Mouse (Mus musculus) left cerebral cortex, postnatal 14 days (tissue): ENCODE results near the gene Coq6. TPM values are rescaled to one million over a fixed set of nuclear protein-coding genes. Genes with fewer than 3 reads are reported as not detected.
A peak's percentile ranks its signal among the peaks of the same experiment; 100 is the strongest.
"Not testable (repeated sequence)": the region's sequence is repeated elsewhere in the genome, so short reads cannot be mapped to it uniquely, and the experiment has no call there.

ENCODE experiments used
- DNase-seq, 2 experiments: peaks; one replicate each; pipeline ENCODE4 v3.0.0; 2021 to 2022; ENCODE audit warnings: low spot score in 2 of 2, mixed read lengths in 1 of 2
- intact Hi-C: fragments of 180-260 bp; cut with DNase I; formaldehyde crosslinking; loops from one replicate; pipeline ENCODE4 v1.15.1; 2025
- long read RNA-seq, 2 experiments: library from polyadenylated mRNA; stranded (forward); transcript quantifications; one replicate each; pipeline ENCODE4 v2.0.0; 2021
- total RNA-seq, 2 experiments: library from RNA; stranded (reverse); gene quantifications; 2 replicates each; pipeline ENCODE4 v1.2.3; 2021

The Coq6 gene
- total RNA-seq, result 10 to 100 TPM; 22.7 to 23.8 TPM
- long read RNA-seq, experiment 1, transcript Coq6-201 (12 exons, 1,602 nt), result major isoform, 11 of 16 reads
- long read RNA-seq, experiment 1, partial matches to known transcripts, result 0 of 16 reads
- long read RNA-seq, experiment 1, other reads (novel, unspliced or antisense), result 5 of 16 reads
- long read RNA-seq, experiment 2, transcript Coq6-201 (12 exons, 1,602 nt), result major isoform, 11 of 15 reads
- long read RNA-seq, experiment 2, partial matches to known transcripts, result 2 of 15 reads
- long read RNA-seq, experiment 2, other reads (novel, unspliced or antisense), result 2 of 15 reads

GRCm38 (mm10) chr12:84361555-84362489 lies at the start of gene Coq6, which contains the start of gene Fam161b:
Gene Coq6 (plus strand): TSS chr12:84361657.
Gene Fam161b (minus strand): TSS chr12:84361833.
- peak; percentile 96 to 98 for DNase-seq

GRCm38 (mm10) chr12:84316006-84316405 lies 45.5 kb upstream of the Coq6 start:
- no peak for DNase-seq
- intact Hi-C loops, result no loop called here

More at GRCm38 (mm10) chr12:84361555-84362489, at the start of gene Coq6, which contains the start of gene Fam161b:
- intact Hi-C loops, result no loop called here

GRCm38 (mm10) chr12:84316721-84317621 lies 44.5 kb upstream of the Coq6 start, which contains the start of gene Zfp410:
Gene Zfp410 (plus strand): TSS chr12:84316852.
- intact Hi-C loops, result no loop called here
- DNase-seq, result peak; percentile 67 to 82

- DNase-seq, result no peak
- intact Hi-C loops, result no loop called here
Observed at GRCm38 (mm10) chr12:84327111-84327512, 34.3 kb upstream of the Coq6 start.

- intact Hi-C loops, result no loop called here
- no peak for DNase-seq
Observed at GRCm38 (mm10) chr12:84336963-84337625, 24.4 kb upstream of the Coq6 start.

GRCm38 (mm10) chr12:84347192-84347591 lies 14.3 kb upstream of the Coq6 start:
- intact Hi-C loops, result no loop called here
- no peak for DNase-seq

GRCm38 (mm10) chr12:84358699-84359098 lies 2.8 kb upstream of the Coq6 start:
- intact Hi-C loops, DNase-seq: not testable (repeated sequence)

GRCm38 (mm10) chr12:84362872-84363271 lies 1.4 kb downstream of the Coq6 start:
- intact Hi-C loops, result no loop called here
- no peak for DNase-seq

- no peak for DNase-seq
- intact Hi-C loops, result no loop called here
Observed at GRCm38 (mm10) chr12:84364291-84364690, 2.8 kb downstream of the Coq6 start.

- no peak for DNase-seq
- intact Hi-C loops, result no loop called here
Observed at GRCm38 (mm10) chr12:84365137-84365536, 3.7 kb downstream of the Coq6 start.

GRCm38 (mm10) chr12:84366971-84367370 lies 5.5 kb downstream of the Coq6 start:
- DNase-seq, result no peak
- intact Hi-C loops, result no loop called here

- DNase-seq, result no peak
- intact Hi-C loops, result no loop called here
Observed at GRCm38 (mm10) chr12:84371647-84372046, 10.2 kb downstream of the Coq6 start.

- intact Hi-C loops, result no loop called here
- peak in 1 of 2 experiments; percentile 13 for DNase-seq
Observed at GRCm38 (mm10) chr12:84373831-84374481, 12.5 kb downstream of the Coq6 start.

- DNase-seq, result no peak
- intact Hi-C loops, result no loop called here
Observed at GRCm38 (mm10) chr12:84382369-84382768, 20.9 kb downstream of the Coq6 start.

- DNase-seq, result peak in 1 of 2 experiments; percentile 45
- intact Hi-C loops, result no loop called here
Observed at GRCm38 (mm10) chr12:84384644-84385081, 23.2 kb downstream of the Coq6 start.

GRCm38 (mm10) chr12:84385408-84385807 lies 24.0 kb downstream of the Coq6 start:
- intact Hi-C loops, result no loop called here
- DNase-seq, result no peak

GRCm38 (mm10) chr12:84388097-84388496 lies 26.6 kb downstream of the Coq6 start:
- DNase-seq, result no peak
- intact Hi-C loops, result no loop called here

- no peak for DNase-seq
- intact Hi-C loops, result no loop called here
Observed at GRCm38 (mm10) chr12:84388774-84389400, 27.4 kb downstream of the Coq6 start.
